Mouse (Mus musculus) midbrain, embryonic 10.5 days (tissue): ENCODE results near the gene Hspb9. TPM values are rescaled to one million over a fixed set of nuclear protein-coding genes. Genes with fewer than 3 reads are reported as not detected.
A peak's percentile ranks its signal among the peaks of the same experiment; 100 is the strongest.

Experiments
- DNase-seq: peaks from one replicate; pipeline ENCODE4 v3.0.0-alpha.2; 2017; ENCODE audit warnings: low spot score
- H3K27ac ChIP-seq: fragments of 300-500 bp; sonication (generic); replicated peaks from 2 replicates; pipeline ENCODE4 v1.5.1; 2016; ENCODE audit warnings: mild to moderate bottlenecking
- H3K27me3 ChIP-seq: fragments of 300-500 bp; sonication (generic); 2 replicates; pipeline ENCODE4 v1.6.1; 2016; ENCODE audit warnings: low read depth, mild to moderate bottlenecking; ENCODE audit not compliant: poor library complexity, severe bottlenecking
- H3K36me3 ChIP-seq: fragments of 300-500 bp; sonication (generic); 2 replicates; pipeline ENCODE4 v1.6.1; 2016; ENCODE audit warnings: mild to moderate bottlenecking, moderate library complexity
- H3K4me1 ChIP-seq: fragments of 300-500 bp; sonication (generic); 2 replicates; pipeline ENCODE4 v1.6.1; 2016
- H3K4me3 ChIP-seq: fragments of 300-500 bp; sonication (generic); 2 replicates; pipeline ENCODE4 v1.5.1; 2016; ENCODE audit warnings: mild to moderate bottlenecking, moderate library complexity
- H3K9me3 ChIP-seq: fragments of 300-500 bp; sonication (generic); replicated peaks from 2 replicates; pipeline ENCODE4 v1.6.1; 2016; ENCODE audit warnings: mild to moderate bottlenecking
- WGBS: fragments of 180-500 bp; shearing (Covaris S2); methylation state at CpG from one replicate; pipeline ENCODE4 v1.1.7; 2016; 5-methylcytosine and 5-hydroxymethylcytosine counted together
- polyA plus RNA-seq: library from polyadenylated mRNA; unstranded; fragments of >200 nt; fragmentation: Nextera tagmentation; extraction: Ambion mirVana; gene quantifications from 2 replicates; pipeline ENCODE4 v1.2.1, GENCODE M21; 2016

Gene Hspb9
- polyA plus RNA-seq, 1 experiment from 2014 or later, result 0.26 TPM

DNA sequence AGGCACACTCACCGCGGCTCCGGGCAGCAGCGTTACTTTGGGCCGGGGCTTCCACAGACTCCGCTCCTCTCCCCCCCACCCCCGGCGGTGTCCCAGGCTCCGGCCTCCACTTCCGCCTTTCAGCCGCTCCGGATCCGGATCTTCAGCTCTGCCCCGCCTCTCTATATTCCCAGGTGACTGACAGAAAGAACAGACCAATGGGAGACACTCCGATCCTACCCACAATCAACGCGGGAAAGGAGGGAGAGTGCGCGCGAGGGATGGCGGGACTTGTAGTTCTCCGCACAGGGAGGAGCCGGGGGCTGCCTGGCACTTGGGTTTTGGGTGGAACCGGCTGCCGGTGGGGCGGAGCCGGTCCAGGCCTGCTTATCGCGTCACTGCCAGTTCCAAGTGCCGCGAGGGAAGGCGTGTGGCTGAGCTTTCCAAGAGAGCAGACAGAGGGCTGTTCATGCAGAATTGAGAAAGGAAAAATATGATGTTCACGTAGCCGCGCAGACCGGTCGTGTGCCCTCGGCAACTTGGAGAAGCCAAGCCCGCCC, 24.5 kb downstream of the Hspb9 start, which contains the start of gene Rab5c:
Gene Rab5c (minus strand): TSS at position 150 of the 539 bp plus-strand sequence.
- H3K9me3 ChIP-seq, result no peaks in the 10 kb centered on the region
- no peaks in the 10 kb centered on the region for H3K27me3 ChIP-seq
- peak; percentile 99 for DNase-seq
- peaks cover 29% of the 10 kb centered on the region for H3K4me1 ChIP-seq
- peak within 1 kb of the TSS; percentile 98 for H3K4me3 ChIP-seq
- H3K27ac ChIP-seq, result peak within 1 kb of the TSS; percentile 90
- under 1% methylated on average over 39 of the region's 39 CpGs for WGBS
- peaks cover 20% of the 10 kb centered on the region for H3K36me3 ChIP-seq

DNA sequence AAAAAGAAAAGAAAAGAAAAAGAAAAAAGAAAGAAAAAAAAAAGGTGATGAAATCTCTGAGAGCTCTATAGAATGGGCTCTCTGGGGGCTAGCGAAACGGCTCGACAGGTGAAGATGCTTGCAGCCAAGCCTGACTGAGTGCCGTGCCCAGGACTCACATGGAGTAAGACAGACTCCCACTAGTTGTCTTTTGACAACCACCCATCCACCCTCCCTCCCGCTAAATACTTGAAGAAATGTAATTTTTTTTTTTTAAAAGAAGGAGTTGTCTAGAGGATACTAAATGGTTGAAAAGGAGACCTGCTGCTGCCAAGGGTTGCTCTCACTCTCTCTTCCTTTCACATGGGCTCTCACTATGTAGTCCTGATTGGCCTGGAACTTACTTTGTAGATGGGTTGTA, 25.1 kb downstream of the Hspb9 start:
- Histone ChIP-seq H3K27me3 (no peaks in the 10 kb centered on the region), H3K4me1 (peaks cover 29% of the 10 kb centered on the region), H3K36me3 (peaks cover 14% of the 10 kb centered on the region), H3K4me3 (peak overlapping the region; percentile 98), H3K27ac (peak overlapping the region; percentile 90), H3K9me3 (no peaks in the 10 kb centered on the region)
- WGBS, result 24% methylated on average over 5 of the region's 5 CpGs
- DNase-seq, result no peak

DNA sequence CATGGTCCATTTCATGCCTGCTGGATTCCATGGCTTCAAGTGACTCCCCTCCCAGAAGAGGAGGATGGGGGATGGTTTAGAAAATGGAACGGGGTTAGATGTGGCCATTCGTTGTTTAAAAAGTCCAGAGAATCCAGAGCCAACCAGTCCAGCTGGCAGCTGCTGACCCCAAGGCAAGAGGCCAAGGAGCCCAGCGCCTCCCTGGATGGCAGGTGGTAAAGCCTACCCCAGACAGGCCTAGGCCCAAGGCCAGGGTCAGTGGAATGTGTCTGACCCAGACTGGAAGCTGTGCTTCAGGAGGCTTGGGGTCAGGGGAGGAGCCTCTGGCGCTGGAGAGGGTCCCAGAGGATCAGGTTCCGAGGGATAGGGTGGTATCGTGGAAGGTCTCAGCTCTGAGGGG, 27.7 kb downstream of the Hspb9 start:
- 78% methylated on average over 6 of the region's 6 CpGs for WGBS
- DNase-seq, result no peak
- H3K4me1 ChIP-seq, result peaks cover 20% of the 10 kb centered on the region
- no peak overlapping the region for H3K27ac ChIP-seq
- no peaks in the 10 kb centered on the region for H3K36me3 ChIP-seq
- H3K4me3 ChIP-seq, result no peak overlapping the region
- H3K9me3 ChIP-seq, result no peaks in the 10 kb centered on the region
- H3K27me3 ChIP-seq, result no peaks in the 10 kb centered on the region

DNA sequence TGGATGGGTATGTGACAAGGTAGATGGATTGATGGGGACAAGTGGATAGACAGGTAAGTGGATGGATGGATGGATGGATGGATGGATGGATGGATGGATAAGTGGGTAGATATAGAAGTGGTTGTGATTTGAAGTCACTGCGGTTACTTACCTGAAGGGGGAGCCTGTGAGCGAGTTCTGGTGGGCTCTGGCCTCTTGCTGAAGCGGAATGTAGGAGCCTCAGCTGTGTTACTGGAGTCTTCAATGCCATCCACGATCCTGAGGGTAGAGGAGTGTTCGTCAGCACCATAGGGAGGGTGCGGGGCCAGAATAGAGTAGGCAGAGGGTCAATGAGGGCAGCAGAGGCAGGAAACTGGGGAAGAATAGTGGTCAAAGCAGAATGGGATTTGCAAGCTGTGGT, 31.4 kb downstream of the Hspb9 start:
- Histone ChIP-seq H3K4me1 (no peaks in the 10 kb centered on the region), H3K4me3 (no peak overlapping the region), H3K27ac (no peak overlapping the region), H3K9me3 (no peaks in the 10 kb centered on the region), H3K36me3 (no peaks in the 10 kb centered on the region; the same call in 1 of the 2 replicates), H3K27me3 (peaks cover 21% of the 10 kb centered on the region)
- 16% methylated on average over 6 of the region's 6 CpGs for WGBS
- DNase-seq, result peak; percentile 45

DNA sequence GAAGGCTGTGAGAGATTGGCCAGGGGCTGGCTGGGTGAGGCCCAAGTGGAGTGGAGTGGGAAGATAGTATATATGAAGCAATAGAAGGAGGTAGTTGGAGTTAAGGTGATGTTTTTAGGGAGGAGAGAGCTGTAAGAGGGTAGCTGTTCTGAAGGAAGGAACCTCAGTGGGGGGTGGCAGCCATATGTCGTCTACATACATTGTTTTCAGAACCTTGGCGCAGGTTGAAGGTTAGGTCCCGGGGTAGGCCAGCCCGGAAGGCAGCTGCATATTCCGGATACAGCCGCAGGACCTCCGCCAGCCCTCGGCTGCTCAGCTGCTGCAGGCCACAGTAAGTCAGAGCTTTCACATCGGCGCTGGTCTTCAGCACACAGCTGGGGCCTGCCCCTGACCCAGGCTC, 32.9 kb downstream of the Hspb9 start:
- Histone ChIP-seq H3K4me3 (no peak overlapping the region), H3K27me3 (peaks cover 32% of the 10 kb centered on the region), H3K27ac (no peak overlapping the region), H3K4me1 (no peaks in the 10 kb centered on the region), H3K9me3 (no peaks in the 10 kb centered on the region), H3K36me3 (peaks cover 2% of the 10 kb centered on the region; the same call in 1 of the 2 replicates)
- no peak for DNase-seq
- WGBS, result 84% methylated on average over 10 of the region's 10 CpGs

DNA sequence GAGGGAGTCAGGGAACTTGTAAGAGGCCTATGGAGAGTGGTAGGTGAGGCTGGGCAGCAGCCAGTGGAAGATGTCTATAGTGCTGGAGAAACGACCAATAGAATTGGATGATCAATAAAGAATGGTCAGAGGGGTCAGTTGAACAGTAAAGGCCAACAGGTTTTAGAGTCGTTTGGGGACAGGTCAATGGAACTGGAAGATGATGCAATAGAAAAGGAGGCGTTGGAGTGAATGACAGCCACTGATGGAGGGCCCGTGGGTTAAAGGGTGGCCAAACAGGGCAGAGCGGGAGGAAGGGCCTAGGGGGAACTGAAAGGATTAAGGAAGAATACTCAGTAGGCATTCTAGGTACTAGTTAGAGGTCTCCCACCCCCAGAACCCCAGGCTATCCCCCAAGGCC, 33.5 kb downstream of the Hspb9 start:
- peaks cover 38% of the 10 kb centered on the region for H3K27me3 ChIP-seq
- DNase-seq, result no peak
- no peaks in the 10 kb centered on the region for H3K9me3 ChIP-seq
- no peak overlapping the region for H3K27ac ChIP-seq
- no peak overlapping the region for H3K4me3 ChIP-seq
- 84% methylated on average over 5 of the region's 5 CpGs for WGBS
- H3K4me1 ChIP-seq, result no peaks in the 10 kb centered on the region; the same call in 1 of the 2 replicates
- H3K36me3 ChIP-seq, result peaks cover 5% of the 10 kb centered on the region; the same call in 1 of the 2 replicates

DNA sequence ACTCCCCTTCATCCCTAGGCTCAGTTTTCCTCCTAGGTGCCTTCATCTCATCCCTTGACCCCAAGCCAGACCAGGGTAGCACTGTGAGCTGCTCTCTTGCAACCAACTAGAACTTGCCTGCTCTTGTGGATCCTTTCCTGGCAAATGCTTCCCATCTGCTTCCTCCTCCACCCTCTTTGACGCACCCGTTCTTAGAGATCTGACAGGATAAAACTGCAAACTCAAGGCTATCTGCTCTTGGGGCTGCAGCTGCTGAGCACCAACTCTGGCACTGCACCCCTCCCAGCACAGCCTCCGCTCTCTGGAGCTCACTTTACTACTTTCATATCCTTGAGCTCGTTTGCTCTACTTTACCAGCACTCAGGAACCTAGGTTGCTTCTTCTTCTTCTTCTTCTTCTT, 35.0 kb downstream of the Hspb9 start:
- Histone ChIP-seq H3K27ac (no peak overlapping the region), H3K9me3 (no peaks in the 10 kb centered on the region), H3K4me1 (no peaks in the 10 kb centered on the region; the same call in 1 of the 2 replicates), H3K4me3 (no peak overlapping the region), H3K36me3 (peaks cover 5% of the 10 kb centered on the region; the same call in 1 of the 2 replicates), H3K27me3 (peaks cover 39% of the 10 kb centered on the region)
- 86% methylated on average over 4 of the region's 4 CpGs for WGBS
- DNase-seq, result no peak

DNA sequence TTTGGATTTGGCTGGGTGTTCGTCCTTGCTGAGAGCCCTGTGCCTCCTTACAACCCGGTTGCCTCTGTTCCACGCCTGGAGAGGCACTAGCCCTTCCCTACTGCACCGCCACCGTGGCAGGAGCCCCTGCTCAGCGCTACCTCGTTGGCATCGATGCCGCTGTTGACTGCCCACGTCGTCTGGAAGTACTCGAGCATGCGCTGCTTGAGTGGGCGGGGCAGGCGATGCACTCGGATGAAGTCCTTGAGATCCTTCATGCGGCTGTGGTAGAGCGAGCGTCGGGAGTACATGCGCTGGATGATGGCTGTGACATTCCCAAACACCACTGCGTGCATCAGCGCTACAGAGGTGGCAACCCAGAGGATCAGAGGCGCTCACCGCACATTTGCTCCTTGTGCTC, 35.8 kb downstream of the Hspb9 start:
- no peak for DNase-seq
- Histone ChIP-seq H3K9me3 (no peaks in the 10 kb centered on the region), H3K36me3 (peaks cover 5% of the 10 kb centered on the region; the same call in 1 of the 2 replicates), H3K27me3 (peaks cover 39% of the 10 kb centered on the region), H3K27ac (no peak overlapping the region), H3K4me1 (no peaks in the 10 kb centered on the region; the same call in 1 of the 2 replicates), H3K4me3 (no peak overlapping the region)
- 48% methylated on average over 25 of the region's 25 CpGs for WGBS

DNA sequence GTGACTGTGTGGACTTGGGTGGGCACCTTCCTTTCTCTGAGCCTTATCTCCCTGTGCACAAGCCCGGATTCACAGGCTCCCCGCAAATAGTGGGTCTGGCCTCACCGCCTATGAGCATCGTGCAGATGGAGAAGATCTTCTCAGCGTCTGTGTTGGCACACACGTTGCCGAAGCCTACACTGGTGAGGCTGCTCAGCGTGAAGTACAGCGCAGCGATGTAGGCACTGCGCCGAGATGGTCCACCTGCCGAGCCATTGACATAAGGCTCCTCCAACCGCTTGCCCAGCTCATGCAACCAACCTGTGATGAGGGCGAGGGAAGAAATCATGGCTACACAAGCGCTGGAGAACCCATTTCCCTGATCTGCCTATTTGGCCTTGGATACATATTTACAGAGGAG, 36.5 kb downstream of the Hspb9 start:
- Histone ChIP-seq H3K27me3 (peaks cover 39% of the 10 kb centered on the region), H3K4me1 (no peaks in the 10 kb centered on the region; the same call in 1 of the 2 replicates), H3K27ac (no peak overlapping the region), H3K36me3 (peaks cover 5% of the 10 kb centered on the region; the same call in 1 of the 2 replicates), H3K9me3 (no peaks in the 10 kb centered on the region), H3K4me3 (no peak overlapping the region)
- WGBS, result 89% methylated on average over 16 of the region's 16 CpGs
- DNase-seq, result no peak

DNA sequence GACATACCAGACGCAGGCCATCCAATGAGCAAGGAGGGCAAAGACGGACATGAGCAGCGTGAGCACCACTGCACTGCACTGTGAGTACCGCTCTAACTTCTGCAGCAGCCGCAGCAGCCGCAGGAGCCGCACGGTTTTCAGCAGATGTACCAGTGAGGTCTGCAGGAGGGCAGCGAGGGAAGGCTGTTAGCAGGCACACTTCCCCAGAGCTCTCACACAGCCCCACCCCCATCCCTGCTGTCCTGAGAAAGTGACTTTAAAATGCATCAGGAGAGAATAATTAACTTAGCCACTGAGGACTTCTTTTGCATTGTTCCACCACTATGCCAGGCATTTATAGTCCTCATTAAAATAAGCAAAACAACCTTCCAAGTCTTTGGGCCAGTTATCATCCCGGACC, 38.6 kb downstream of the Hspb9 start:
- WGBS, result 57% methylated on average over 10 of the region's 10 CpGs
- H3K27ac ChIP-seq, result no peak overlapping the region
- DNase-seq, result no peak

DNA sequence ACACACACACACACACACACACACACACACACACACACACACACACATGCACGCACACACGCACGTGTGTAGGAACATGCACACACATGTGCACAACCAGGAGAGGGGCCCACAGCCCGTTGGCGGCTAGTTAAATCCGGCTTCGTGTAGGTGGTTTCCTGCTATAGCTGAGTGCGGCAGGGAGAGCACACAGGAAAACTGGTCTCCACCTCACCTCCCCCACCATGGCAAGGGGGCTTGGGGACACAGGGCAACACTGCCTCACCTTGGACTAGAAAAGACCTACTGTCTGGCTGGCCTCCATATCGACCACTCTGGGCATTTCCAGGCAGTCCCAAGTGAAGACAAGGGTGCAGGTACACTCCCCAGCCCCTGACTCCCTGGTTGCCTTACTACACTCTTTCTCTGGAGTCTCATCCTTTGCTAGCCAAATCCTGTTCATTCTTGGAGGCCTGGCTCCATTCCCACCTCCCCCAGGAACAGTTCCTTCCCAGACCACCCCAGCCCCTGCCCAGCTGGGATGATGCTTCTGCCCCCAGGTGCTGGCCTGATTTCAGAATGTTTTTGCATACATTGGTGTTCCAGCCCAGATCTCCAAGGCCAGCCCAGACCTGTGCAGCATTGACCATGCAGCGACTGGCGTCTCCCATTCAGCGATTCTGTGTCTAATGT, 40.5 kb downstream of the Hspb9 start:
- H3K9me3 ChIP-seq, result no peaks in the 10 kb centered on the region
- H3K27ac ChIP-seq, result no peak overlapping the region
- H3K4me3 ChIP-seq, result no peak overlapping the region
- DNase-seq, result no peak
- 88% methylated on average over 12 of the region's 12 CpGs for WGBS
- peaks cover 5% of the 10 kb centered on the region; the same call in 1 of the 2 replicates for H3K36me3 ChIP-seq
- peaks cover 8% of the 10 kb centered on the region for H3K4me1 ChIP-seq
- peaks cover 49% of the 10 kb centered on the region for H3K27me3 ChIP-seq

More for the DNA sequence above, 38.6 kb downstream of the Hspb9 start:
- H3K27me3 ChIP-seq, result peaks cover 44% of the 10 kb centered on the region
- H3K4me1 ChIP-seq, result no peaks in the 10 kb centered on the region; the same call in 1 of the 2 replicates
- H3K9me3 ChIP-seq, result no peaks in the 10 kb centered on the region
- H3K4me3 ChIP-seq, result no peak overlapping the region
- H3K36me3 ChIP-seq, result peaks cover 5% of the 10 kb centered on the region; the same call in 1 of the 2 replicates

DNA sequence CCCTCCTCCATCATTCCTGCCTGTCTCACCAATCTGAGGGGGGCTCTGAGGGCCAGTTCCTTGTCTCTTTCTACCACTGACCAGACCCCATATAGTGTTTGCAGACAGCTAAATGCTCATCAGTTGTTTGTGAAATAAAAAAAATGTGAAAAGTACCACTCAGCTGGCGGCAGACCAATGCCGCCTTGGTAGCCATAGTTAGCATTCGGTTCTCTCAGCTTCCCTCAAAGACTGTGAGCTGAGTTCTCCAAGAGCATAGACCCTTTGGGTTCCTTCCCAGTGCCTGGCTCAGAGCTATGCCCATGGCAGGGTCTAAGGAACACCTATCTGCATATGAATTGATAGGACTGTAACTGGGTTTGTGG, 41.0 kb downstream of the Hspb9 start:
- Histone ChIP-seq H3K4me3 (no peak overlapping the region), H3K27me3 (peaks cover 49% of the 10 kb centered on the region), H3K36me3 (peaks cover 5% of the 10 kb centered on the region; the same call in 1 of the 2 replicates), H3K9me3 (no peaks in the 10 kb centered on the region), H3K4me1 (peaks cover 13% of the 10 kb centered on the region), H3K27ac (no peak overlapping the region)
- 92% methylated on average over 3 of the region's 3 CpGs for WGBS
- no peak for DNase-seq

DNA sequence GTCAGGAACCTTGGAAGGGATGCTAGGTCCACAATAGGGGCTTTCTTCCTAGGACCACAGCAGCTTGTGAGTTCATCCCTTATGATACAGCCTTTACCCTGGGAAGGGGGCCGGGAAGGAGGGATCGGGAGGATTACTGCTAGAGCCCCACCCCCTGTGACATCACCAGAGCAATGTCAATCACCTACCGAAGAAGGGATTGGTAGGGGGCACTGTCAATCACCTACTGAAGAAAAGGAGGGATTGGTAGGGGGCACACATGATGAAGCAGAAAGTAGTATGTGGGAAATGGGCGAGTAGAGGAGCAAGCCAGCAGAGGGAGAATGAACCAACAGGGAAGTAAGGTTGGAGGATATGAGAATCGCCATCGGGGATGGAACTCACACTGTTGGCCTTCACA, 42.8 kb downstream of the Hspb9 start:
- 65% methylated on average over 6 of the region's 6 CpGs for WGBS
- Histone ChIP-seq H3K27ac (no peak overlapping the region), H3K4me1 (peaks cover 24% of the 10 kb centered on the region), H3K36me3 (peaks cover 3% of the 10 kb centered on the region; the same call in 1 of the 2 replicates), H3K4me3 (no peak overlapping the region), H3K9me3 (no peaks in the 10 kb centered on the region), H3K27me3 (peaks cover 52% of the 10 kb centered on the region)
- DNase-seq, result no peak
